Mouse (Mus musculus) embryonic facial prominence, embryonic 11.5 days (tissue): ENCODE data around the gene Mcu. TPM values are rescaled to one million over a fixed set of nuclear protein-coding genes. Genes with fewer than 3 reads are reported as not detected.

ENCODE experiments used
- ATAC-seq: fragments of 200-750 bp; cut with Nextera tagmentation; replicated peaks from 2 replicates; pipeline ENCODE4 v1.8.0; 2017; ENCODE audit warnings: low read depth; ENCODE audit not compliant: insufficient number of reproducible peaks, low FRiP score, low TSS enrichment
- DNase-seq: peaks from one replicate; pipeline ENCODE4 v3.0.0-alpha.2; 2015; ENCODE audit warnings: low spot score
- H3K27ac ChIP-seq: fragments of 300-500 bp; sonication (generic); replicated peaks from 2 replicates; pipeline ENCODE4 v1.5.1; 2014; ENCODE audit warnings: mild to moderate bottlenecking, low read depth, low read length, control low read depth
- H3K27me3 ChIP-seq: fragments of 300-500 bp; sonication (generic); 2 replicates; pipeline ENCODE4 v1.6.1; 2014; ENCODE audit warnings: mild to moderate bottlenecking, low read length, moderate library complexity, mixed read lengths; ENCODE audit not compliant: control insufficient read depth, insufficient read depth
- H3K36me3 ChIP-seq: fragments of 300-500 bp; sonication (generic); replicated peaks from 2 replicates; pipeline ENCODE4 v1.6.1; 2014; ENCODE audit warnings: low read depth, mild to moderate bottlenecking, low read length, moderate library complexity, mixed read lengths; ENCODE audit not compliant: control insufficient read depth, insufficient read depth
- H3K4me1 ChIP-seq: fragments of 300-500 bp; sonication (generic); 2 replicates; pipeline ENCODE4 v1.6.1; 2014; ENCODE audit warnings: low read length, mixed read lengths; ENCODE audit not compliant: control insufficient read depth, insufficient read depth
- H3K4me2 ChIP-seq: fragments of 300-500 bp; sonication (generic); 2 replicates; pipeline ENCODE4 v1.6.1; 2014; ENCODE audit warnings: low read depth, mild to moderate bottlenecking, control low read depth, low read length, moderate library complexity
- H3K4me3 ChIP-seq: fragments of 300-500 bp; sonication (generic); 2 replicates; pipeline ENCODE4 v1.5.1; 2014; ENCODE audit warnings: low read depth, low read length, control low read depth
- H3K9ac ChIP-seq: fragments of 300-500 bp; sonication (generic); replicated peaks from 2 replicates; pipeline ENCODE4 v1.6.1; 2014; ENCODE audit warnings: mild to moderate bottlenecking, control low read depth, low read length
- H3K9me3 ChIP-seq: fragments of 300-500 bp; sonication (generic); replicated peaks from 2 replicates; pipeline ENCODE4 v1.6.1; 2016; ENCODE audit warnings: mild to moderate bottlenecking, low read length, inconsistent platforms, mixed read lengths; ENCODE audit not compliant: control insufficient read depth
- WGBS: fragments of 180-500 bp; shearing (Covaris S2); extraction: QIAGEN DNeasy Blood & Tissue Kit; methylation state at CpG from one replicate; pipeline ENCODE4 v1.1.7; 2014; 5-methylcytosine and 5-hydroxymethylcytosine counted together
- polyA plus RNA-seq: library from polyadenylated mRNA; unstranded; fragments of >200 nt; fragmentation: Nextera tagmentation; extraction: Ambion mirVana; gene quantifications from 2 replicates; pipeline ENCODE4 v1.2.1, GENCODE M21; 2014

Mcu gene
- polyA plus RNA-seq, 1 experiment from 2014 or later: 25.3 TPM

DNA sequence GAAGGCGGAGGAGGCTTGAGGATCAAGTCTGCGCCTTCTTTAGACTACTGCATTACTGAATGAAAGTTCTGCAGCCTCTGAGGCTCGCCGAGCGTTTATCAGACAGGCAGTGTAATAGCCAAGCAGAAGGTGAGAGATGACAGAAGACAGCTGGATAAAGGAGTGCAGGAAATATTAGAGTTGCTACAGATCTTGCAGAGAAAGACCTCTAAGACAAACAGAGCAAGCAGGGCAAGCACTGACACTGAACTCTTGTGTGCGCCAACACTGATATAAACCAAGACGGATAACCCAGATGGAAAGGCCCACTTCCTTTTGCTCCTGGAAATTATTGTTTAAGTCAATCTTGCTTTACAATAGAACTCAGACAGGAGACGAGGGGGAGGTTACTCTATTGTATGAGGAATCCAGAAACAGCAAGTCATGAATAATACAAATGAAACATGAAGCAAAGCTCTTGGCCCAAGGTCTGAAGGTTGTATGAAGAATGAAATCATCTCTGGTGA lies 92.6 kb downstream of the Mcu start:
- Histone ChIP-seq H3K36me3 (no peaks in the 10 kb centered on the region), H3K4me3 (no peak overlapping the region), H3K27ac (no peak overlapping the region), H3K4me1 (no peaks in the 10 kb centered on the region), H3K4me2 (no peak overlapping the region), H3K9me3 (no peaks in the 10 kb centered on the region), H3K9ac (no peak overlapping the region), H3K27me3 (no peaks in the 10 kb centered on the region)
- WGBS: 77% methylated on average over 8 of the region's 8 CpGs
- ATAC-seq: no peak
- DNase-seq: no peak

DNA sequence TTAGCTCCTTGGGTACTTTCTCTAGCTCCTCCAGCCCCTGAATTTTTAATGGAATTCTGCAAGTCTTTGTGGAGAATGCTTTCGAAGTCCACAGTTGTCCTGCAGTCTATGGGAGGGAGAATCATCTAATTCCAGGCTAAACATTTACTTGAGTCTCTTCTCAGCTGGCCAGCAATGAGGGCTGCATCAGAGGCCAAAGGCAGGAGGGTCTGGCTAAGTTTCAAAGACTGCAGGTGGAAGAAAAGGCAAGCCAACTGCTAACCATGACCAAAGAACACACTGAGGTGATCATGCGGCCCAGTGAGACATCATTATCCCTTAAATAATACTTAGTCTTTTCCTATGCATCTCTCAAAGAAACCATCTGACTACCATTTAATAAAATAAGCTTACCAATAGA lies 95.8 kb downstream of the Mcu start:
- DNase-seq (no peak), ATAC-seq (no peak)
- H3K9ac ChIP-seq: no peak overlapping the region
- no peaks in the 10 kb centered on the region for H3K36me3 ChIP-seq
- H3K27me3 ChIP-seq: no peaks in the 10 kb centered on the region
- WGBS: 82% methylated on average over 2 of the region's 2 CpGs
- no peak overlapping the region for H3K4me3 ChIP-seq
- no peak overlapping the region for H3K27ac ChIP-seq
- no peak overlapping the region for H3K4me2 ChIP-seq
- no peaks in the 10 kb centered on the region for H3K9me3 ChIP-seq
- H3K4me1 ChIP-seq: no peaks in the 10 kb centered on the region

DNA sequence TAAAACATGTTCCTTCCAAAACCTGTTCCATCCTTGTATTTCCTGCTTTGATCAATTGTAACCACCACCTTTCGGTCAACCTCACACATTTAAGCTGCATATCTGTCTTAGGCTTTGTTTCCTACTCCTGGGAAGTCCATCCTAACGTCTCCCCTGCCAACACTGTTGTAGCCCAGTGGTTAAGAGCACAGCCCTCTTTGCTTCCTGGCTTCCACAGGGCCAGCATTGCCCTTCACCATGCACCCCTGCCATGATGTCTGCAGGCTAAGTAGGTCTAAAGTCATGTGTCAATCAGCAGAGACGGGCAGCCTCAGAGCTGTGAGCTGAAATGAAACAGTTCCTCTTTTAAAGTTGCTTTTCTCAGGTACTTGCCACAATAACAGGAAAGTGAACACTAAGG lies 97.1 kb downstream of the Mcu start:
- Histone ChIP-seq H3K9ac (no peak overlapping the region), H3K9me3 (no peaks in the 10 kb centered on the region), H3K4me3 (no peak overlapping the region), H3K36me3 (no peaks in the 10 kb centered on the region), H3K4me1 (no peaks in the 10 kb centered on the region), H3K4me2 (no peak overlapping the region), H3K27ac (no peak overlapping the region), H3K27me3 (no peaks in the 10 kb centered on the region)
- DNase-seq: no peak
- ATAC-seq: no peak
- 84% methylated on average over 3 of the region's 3 CpGs for WGBS

DNA sequence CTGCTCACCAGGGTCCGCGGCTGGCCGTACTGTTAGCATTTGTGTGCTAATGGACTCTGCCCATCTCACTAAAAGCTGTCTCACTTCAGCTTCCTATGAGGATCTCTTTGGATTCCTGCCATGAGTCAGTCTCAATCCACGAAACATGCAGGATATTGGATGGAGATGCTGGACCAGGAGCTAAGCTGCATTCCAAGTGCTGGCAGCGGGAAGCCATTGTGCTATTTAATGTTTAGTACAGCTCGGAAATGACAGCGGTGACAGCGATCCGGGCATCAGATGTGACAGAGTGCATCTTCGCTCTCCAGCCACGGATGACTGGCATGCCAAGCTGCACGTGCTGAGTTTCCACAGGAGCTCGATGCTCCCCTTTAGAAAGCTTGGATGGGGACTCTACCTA lies 99.3 kb downstream of the Mcu start:
- Histone ChIP-seq H3K27ac (no peak overlapping the region), H3K4me1 (no peaks in the 10 kb centered on the region), H3K4me2 (no peak overlapping the region), H3K9me3 (no peaks in the 10 kb centered on the region), H3K27me3 (no peaks in the 10 kb centered on the region), H3K9ac (no peak overlapping the region), H3K36me3 (no peaks in the 10 kb centered on the region), H3K4me3 (no peak overlapping the region)
- 95% methylated on average over 13 of the region's 13 CpGs for WGBS
- DNase-seq (no peak), ATAC-seq (no peak)

DNA sequence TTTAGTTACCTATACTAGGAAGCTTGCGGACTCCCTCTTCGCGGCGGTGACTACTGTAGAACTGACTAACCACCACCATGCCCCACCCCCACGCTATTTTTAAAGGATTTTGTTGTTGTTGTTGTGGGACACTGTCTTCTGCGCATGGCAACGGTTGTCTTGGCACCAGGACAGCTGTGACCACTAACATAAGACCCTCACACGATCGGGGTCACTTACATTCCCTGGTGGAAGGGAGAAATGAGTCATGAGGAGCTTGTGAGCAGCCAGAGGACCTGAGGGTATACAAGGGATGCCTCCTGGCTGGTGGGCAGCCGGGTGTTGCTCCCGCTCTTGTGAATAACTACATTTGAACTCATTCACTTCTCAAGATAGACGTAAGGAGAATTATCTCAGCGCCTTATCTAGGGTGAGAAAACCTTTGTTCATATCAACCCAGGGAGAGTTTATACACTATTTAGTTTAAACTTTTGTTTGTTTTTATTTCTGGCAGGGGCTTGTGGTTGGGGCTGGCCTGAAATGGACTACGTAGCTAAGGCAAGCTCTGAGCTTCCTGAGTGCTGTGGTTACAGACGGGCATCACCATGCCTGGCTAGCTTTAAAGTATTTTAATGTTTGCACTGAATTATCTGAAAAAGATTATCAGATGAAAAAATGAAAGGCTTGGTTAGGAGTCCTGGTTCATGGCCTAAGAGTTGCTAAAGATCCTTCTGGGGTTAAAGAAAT lies 101.6 kb downstream of the Mcu start:
- Histone ChIP-seq H3K4me3 (no peak overlapping the region), H3K4me1 (no peaks in the 10 kb centered on the region), H3K9ac (no peak overlapping the region), H3K27ac (no peak overlapping the region), H3K4me2 (no peak overlapping the region), H3K9me3 (no peaks in the 10 kb centered on the region), H3K27me3 (no peaks in the 10 kb centered on the region), H3K36me3 (no peaks in the 10 kb centered on the region)
- no peak for ATAC-seq
- 78% methylated on average over 15 of the region's 15 CpGs for WGBS
- no peak for DNase-seq

DNA sequence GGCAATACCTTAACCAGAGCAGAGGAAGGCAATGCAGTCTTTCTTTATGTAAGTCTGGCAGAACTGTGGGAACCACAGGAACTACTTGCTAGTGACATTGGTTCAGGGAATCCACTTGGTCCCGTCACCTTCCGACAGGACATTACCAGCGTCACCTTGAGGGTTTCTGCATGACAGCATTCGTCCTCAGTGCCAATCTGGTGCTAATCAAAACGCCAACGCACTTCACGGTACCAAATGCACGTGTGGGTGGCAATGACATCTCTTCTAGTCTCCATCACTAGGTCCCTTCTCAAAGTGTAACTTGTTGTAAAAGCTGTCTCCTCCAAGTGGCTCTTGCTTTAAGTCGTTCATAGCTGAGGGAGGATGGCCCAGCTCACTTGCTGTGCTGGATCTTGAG lies 104.3 kb downstream of the Mcu start:
- 89% methylated on average over 9 of the region's 9 CpGs for WGBS
- no peak overlapping the region for H3K4me3 ChIP-seq
- no peaks in the 10 kb centered on the region for H3K4me1 ChIP-seq
- H3K4me2 ChIP-seq: no peak overlapping the region
- no peaks in the 10 kb centered on the region for H3K36me3 ChIP-seq
- H3K9ac ChIP-seq: no peak overlapping the region
- H3K9me3 ChIP-seq: no peaks in the 10 kb centered on the region
- ATAC-seq (no peak), DNase-seq (no peak)
- H3K27me3 ChIP-seq: no peaks in the 10 kb centered on the region
- H3K27ac ChIP-seq: no peak overlapping the region

DNA sequence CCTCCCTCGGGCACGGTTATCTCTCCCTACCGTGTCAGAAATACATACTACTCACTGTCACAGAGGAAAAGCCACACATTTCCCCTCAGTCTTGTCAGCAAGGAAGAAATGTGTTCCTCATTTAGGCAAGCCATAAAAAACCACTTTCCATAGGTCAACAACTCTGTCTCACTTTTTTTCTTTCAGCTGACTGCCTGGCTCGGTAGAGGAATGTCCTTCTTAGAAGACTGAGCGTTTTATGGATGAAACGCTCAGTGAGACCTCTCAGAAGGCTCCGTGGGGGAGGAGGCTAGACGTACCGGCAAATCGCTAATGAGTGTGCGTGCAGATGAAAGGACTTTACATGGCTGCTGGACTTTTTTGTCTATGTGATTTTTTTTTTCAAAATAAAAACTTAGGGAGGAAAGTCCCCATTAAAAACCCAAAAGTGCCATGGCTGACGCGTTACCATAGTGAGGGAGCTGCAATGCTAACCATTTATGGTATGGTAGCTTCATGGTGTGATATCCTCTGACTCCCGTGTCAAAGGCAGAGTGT lies 105.0 kb downstream of the Mcu start:
- no peak overlapping the region for H3K4me3 ChIP-seq
- no peaks in the 10 kb centered on the region for H3K4me1 ChIP-seq
- H3K9ac ChIP-seq: no peak overlapping the region
- no peaks in the 10 kb centered on the region for H3K36me3 ChIP-seq
- H3K9me3 ChIP-seq: no peaks in the 10 kb centered on the region
- H3K27ac ChIP-seq: no peak overlapping the region
- ATAC-seq (no peak), DNase-seq (peak; percentile 30)
- no peaks in the 10 kb centered on the region for H3K27me3 ChIP-seq
- H3K4me2 ChIP-seq: no peak overlapping the region
- 54% methylated on average over 14 of the region's 14 CpGs for WGBS

DNA sequence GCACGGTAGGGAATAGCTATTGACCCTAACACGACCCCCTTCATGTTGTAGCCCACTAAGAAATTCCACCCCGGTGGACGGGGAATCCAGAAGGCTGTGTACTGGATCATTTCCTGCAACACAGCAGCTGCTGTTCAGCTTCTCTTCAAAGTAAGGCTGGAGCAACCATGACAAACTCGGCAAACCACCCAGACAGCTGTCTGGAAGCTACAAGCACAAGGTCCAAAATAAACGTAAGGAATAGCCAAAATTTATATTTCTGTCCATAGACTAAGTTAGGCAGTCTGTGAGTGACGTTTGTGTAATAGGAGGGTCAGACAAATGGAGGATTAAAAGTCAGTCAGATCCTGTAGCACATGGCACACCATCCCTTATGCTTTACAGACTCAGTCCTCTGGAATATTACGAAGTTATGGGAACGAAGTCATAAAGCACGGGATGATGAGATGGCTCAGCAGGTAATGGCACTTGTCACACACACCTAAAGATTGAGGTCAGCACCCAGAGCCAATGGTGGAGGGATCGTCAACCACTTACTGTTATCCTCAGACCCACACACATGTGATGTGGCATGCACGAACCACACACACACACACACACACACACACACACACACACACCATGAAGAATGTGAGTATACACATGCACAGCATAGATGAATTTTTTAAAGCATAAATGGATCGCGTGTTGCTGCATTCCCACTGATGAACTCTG lies 105.6 kb downstream of the Mcu start:
- Histone ChIP-seq H3K27ac (no peak overlapping the region), H3K36me3 (no peaks in the 10 kb centered on the region), H3K4me3 (no peak overlapping the region), H3K9ac (no peak overlapping the region), H3K27me3 (no peaks in the 10 kb centered on the region), H3K9me3 (no peaks in the 10 kb centered on the region), H3K4me2 (no peak overlapping the region), H3K4me1 (no peaks in the 10 kb centered on the region)
- DNase-seq: no peak
- 67% methylated on average over 14 of the region's 14 CpGs for WGBS
- ATAC-seq: no peak
